In genomic region chr3:82888842-82889241, GRCm38 (mm10) we compare ENCODE assay signal across 21 mouse cellular contexts. TPM values are rescaled to one million over a fixed set of nuclear protein-coding genes. Genes with fewer than 3 reads are reported as not detected.
DNase-seq lines count a peak whose midpoint lies in the region.
"Had no signal": no experiment of that assay in that cellular context is flagged by ENCODE, and none has a peak within 500 bp of the region (broad histone marks: within the 10 kb centered on the region; RNA-seq: fewer than 3 reads in every experiment).

No protein-coding gene starts in this region.

- DNase-seq in ES-CJ7 (ENCODE audit: low read depth, low spot score) (peak; percentile 46), R1 (ENCODE audit: low read depth, low spot score) (peak; percentile 56), ZHBTc4 (ENCODE audit: low read depth, low spot score) (peak; percentile 72)
- no peak for DNase-seq in adrenal gland, postnatal 14 days
- DNase-seq in cerebellum, postnatal 4 days (ENCODE audit: low spot score in 2 of 2): no peak
- DNase-seq in embryo, embryonic 9.5 days (ENCODE audit: extremely low spot score): no peak
- DNase-seq: adrenal gland, adult 2 months; adrenal gland, adult 8-10 months; adrenal gland, postnatal 10 days; adrenal gland, postnatal 25 days; adrenal gland, postnatal 36 days; B cell, adult 2 months; cerebellum, adult 11 months; cerebellum, adult 11-12 months; cerebellum, adult 18-20 months; cerebellum, adult 2 months; cerebellum, adult 8-10 months; cerebellum, adult 9-10 months; cerebellum, adult 9-11 months had no signal

RNA-seq across cellular contexts. Expression of gene Rbm46, which starts 12.6 kb away (rescaled TPM):
- 1.1 and 1.7 TPM in 2 replicates for total RNA-seq in adrenal gland, postnatal 14 days (2021)
- total RNA-seq: CH12.LX, MEL had no signal

RNA-seq across cellular contexts. Expression of gene Lrat, which starts 14.9 kb away (rescaled TPM):
- 0.53 and 1.3 TPM in 2 replicates for total RNA-seq in adrenal gland, postnatal 14 days (2021)
- total RNA-seq: CH12.LX, MEL had no signal

Comparison
In these comparisons a context has a peak if more than half of its experiments do, and no peak if none do; other contexts are left out.
1. DNase-seq: peak in ES-CJ7 (single experiment), R1 (single experiment) and ZHBTc4 (single experiment); none in adrenal gland, postnatal 14 days (single experiment), cerebellum, postnatal 4 days (0 of 2) and embryo, embryonic 9.5 days (single experiment).